Mouse (Mus musculus) B cell, adult 2 months (primary cell): ENCODE data around the gene Il10ra.

ENCODE experiments used
- DNase-seq, 2 experiments: peaks; one replicate each; pipeline ENCODE4 v3.0.0; 2022

Il10ra gene

DNA sequence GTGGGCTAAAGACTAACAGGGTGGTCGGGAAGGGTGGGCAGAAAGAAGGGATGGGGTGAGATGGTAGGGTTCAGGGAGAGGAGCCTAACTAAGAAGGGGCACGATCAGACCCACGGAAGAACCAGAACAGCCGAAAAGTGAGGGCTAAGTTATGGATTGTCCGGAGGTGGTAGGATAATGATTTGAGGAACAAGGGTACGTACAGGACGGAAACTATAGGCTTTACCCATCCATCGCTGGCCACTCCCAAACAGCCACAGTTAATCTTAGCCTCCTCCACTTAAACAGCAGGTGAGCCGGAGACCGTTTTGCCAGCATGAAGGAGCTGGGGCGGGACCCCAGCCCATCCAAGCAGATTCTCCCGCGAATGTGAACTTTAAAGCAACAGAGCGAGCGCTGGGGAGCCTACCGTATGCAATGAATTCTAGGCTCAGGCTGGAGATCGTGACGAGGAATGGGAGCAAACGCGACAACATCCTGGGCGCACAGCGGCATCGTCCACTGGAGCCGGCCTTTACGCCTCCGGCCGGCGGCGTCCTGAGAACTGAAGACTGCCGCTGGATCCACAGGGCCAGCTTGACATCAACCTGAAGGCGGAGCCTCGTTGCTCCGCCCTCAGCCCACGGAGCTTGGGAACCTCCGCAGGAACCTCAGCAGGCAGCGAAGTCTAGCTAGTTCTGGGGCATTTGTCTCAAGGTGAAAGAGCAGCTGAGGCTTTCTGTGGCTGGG is at the start of gene Il10ra:
Gene Il10ra (minus strand): TSS at position 553 of the 729 bp plus-strand sequence.
- DNase-seq, result peak; percentile 70 to 72

DNA sequence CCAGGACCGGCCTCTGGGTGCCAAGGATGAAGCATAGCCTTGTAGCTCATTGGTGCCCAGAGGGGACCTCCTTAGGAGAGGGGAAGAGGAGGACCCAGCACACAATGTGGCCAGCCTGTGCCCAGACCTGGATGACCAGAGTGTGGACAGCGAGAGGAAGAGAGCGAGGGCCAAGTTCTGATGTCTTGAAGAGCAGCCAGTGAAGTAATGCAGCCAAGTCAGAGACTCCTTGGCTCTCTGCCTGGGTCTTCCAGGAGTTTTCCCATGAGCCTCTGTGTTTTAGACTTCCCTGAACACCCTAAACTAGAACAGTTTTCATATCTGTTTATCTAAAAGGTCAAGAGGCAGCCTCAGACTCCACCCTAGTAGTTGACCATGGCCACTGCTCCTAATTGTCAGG is 48.7 kb upstream of the Il10ra start:
- no peak for DNase-seq

DNA sequence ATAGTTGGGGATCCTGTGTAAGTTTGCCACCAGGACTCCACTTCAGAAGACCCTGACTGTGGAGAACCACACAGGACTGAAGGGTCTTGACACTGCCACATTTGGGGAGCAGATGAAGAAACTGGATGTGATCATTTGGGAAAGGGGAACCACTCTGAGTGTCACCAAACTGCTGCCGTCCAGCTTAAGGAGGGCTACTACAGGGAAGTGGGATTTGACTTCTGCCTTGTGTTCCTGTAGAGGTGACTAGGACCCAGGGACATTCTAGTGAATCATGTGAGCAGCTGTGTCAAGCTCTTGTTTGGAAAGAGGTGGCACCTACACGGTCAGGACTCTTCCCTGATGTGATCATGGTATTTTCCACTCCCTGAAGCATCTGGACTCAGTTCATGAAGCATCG is 45.0 kb upstream of the Il10ra start:
- DNase-seq, result no peak

DNA sequence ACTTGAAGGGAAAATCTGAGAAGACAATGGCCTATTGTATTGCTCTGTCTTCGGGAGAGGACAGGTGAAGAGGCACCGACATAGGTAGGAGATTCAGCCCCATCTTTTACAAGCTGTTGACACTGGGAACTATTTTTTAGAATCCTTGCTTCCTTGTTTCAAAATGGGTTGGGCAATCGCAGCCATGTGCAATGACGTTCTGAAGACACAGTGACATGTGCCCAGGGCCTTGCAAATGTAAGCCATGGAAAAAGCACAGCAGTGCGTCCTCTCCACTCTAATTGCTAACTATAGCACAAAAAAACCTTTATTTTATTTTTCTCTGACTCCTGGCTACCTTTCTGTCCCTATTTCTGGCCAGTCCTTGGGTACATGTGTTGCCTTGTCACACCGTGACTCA is 42.9 kb upstream of the Il10ra start:
- no peak for DNase-seq

DNA sequence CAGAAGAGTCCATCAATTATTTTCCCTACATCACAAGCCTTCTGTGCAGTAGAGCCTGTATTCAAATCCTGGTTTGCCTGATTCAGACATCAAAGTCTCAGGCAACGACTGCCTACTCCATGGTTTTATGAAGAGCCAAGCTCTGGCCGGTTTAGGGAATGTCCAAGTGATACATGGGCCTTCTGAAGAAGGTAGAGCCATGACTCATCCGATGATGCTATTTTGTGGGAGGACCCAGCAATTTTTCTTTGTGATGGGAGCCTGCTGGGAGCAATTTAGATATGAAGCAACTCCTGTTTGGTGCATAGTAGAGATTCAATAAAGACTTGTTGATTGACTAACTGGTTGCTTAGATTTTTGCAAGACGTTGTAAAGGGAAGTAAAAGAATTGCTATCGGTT is 39.6 kb upstream of the Il10ra start:
- DNase-seq, result no peak

DNA sequence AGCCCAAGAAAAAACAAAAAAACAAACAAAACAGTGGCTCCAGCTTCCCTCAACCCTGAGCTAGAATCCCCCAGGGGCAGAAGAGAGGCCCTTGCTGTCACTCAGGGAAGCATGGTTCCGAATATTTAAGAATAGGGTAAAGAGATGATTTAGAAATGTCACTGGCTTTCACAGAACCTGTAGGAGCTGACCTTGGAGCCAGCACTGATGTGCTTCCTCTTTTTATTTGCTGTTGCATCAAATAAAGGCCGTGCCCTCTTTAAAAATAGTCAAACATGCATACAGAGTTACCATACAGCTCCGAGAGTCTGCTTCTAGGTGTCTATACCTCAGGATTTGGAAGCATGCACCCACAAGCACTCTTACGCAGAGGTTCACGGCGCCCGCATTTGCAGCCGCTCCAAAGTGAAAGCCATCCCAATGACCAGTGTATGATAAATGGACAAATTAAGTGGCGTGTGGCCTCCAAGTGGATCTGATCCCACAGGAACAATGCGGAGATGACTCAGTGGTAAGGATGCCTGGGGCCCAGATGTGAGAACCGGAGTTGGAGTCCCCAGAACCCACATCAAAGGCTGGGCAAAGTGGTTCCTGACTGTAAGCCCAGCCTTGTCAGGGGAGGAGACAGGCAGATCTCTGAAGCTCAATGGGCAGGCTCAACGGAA is 37.9 kb upstream of the Il10ra start:
- DNase-seq, result no peak

DNA sequence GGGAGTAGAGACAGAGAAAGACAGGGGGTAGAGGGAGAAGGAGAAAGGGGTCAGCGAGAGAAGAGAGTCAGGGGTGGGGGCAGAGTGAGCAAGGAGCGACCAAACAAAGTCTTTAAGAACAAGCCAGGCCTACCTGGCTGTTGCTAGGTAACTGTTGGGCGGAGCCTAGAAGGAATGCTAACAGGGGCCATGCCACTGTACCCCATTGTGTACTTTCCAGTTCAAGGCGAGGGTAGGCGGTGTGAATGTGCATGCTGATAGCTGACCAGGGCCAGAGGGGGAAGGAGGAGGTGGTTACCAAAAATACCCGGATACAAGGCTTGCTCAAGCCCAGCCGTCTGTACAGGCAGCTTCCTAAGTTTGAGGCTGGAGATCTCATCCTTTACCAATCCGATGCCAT is 32.8 kb upstream of the Il10ra start:
- no peak for DNase-seq

DNA sequence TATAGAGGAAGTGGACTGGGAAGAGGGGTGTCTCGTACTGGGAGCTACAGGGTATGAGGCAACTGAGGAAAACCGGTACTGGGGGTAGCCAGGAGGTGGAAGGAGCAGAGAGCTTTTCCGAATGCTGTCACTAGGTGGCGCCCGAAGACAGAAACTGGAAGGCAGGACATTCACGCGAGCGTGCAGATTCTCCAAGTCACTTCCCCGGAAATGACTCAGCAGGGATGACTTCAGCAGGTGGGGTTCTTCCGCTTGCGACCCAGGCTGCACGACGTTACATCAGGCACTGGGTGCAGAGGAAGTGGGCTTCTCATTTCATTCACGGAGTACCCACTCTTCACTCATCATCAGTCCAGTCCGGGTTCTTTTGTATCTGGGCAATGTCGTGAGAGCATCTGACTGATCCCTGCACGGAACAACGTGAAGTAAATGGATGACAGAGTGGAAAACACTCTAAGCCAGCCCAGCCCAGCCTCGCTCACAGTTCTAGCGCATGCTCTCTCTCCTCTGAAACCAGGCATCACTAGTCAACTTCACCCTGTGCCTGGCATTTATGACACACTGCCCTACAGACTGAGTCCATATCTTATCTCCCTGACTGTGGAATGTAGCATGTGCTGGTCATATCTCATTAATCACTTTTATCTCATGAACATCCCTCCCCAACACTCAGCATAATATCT is 31.6 kb upstream of the Il10ra start:
- DNase-seq, result peak; percentile 95 to 96

DNA sequence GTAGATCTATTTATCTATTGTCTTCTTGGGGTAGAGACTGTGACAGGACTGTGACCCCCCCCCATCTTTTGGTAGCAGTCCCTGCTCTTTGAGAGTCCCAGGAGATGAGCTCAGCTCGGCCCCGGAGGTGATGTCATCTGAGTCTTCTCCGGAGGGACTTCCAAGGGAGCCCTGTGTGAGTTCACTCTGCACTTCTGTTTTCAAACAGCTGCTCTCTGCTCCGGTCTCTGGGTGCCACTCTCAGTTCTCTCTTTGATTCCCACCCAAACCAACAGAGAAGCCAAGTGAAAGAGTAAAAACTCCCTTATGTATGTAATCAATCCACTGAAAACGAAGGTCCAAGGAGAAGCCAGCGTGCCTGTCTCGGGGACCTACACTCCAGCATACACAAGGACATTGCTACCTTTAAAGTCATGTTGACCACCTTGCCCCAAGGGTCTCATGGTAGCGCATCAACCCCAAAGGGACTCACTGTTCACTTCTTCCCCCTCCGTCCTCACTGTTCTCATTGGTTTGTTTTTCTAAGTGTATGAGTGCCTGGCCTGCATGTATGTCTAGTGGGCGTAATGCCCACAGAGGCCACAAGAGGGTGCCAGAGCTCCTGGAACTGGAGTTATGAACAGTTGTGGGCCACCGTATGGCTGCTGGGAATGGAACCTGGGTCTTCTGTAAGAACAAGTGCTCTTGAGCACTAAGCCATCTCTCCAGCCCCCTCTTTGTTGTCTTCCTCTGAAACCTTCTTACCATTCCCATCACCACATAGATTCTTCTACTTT is 30.5 kb upstream of the Il10ra start:
- peak; percentile 86 for DNase-seq

DNA sequence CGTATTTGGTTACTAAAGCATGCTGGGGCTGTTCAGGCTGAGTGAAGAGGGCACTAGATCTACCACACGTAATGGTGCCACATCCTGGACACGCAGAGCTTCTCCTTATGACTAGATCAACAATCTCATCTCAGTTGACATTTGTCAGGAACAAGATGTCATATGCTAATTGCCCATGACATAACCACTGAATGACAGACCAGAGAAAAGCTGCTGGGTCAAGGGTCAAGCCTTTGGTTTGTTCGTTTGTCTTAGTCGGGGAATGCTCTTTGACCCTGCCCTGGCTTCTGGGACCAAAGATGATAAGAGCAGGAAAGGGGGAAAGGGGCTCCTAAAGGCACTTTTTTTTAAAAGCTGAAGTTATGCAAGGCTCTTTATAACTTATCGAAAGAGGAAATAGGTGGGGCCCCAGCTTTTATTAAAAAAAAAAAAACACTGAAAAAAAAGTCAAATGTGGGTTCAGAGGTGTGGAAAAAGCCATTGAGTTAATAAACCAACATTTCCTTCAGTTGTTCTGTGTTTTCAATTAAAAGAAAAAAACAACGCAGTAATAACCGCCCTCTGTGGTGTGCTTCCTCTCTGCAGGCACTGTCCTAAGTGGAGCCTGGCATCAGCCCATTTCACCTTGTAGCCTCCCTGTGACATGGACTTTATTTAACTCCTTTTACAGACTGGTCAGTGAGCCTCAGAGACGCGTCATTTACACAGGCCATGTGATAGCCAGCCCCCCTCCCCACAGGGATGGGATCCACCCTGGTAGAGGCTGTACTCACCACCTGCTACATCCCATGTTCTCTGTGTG is 25.5 kb upstream of the Il10ra start:
- peak; percentile 75 to 79 for DNase-seq

DNA sequence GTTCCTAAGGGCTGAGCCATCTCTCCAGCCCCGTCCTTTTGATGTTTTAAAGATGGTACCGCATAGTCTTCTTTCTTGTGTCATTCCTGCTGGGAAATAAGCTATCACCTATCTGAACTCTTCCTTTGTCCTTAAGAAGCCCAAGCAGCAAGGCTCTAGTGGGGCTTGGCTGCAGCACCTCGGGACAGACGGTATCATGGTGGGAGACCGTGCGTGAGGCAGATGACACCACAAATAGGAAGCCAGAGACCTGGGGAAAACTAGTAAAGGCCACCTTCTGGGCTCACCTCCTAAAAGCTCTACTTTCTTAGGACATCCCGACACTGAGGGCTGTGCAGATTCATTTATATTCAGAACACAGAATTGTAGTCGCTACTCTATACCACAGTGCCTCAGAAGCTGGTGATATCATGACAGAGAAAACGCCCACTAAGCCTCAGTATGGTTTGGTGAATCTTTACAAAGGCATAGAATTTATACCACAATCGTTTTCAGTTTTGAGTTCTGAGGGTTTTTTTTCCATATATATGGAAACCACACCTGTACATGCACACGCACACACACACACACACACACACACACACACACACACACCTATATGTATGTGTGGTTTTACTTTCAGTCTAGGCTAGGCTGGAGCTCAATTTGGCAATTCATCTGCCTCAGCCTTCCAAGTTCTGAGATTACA is 22.7 kb upstream of the Il10ra start:
- no peak for DNase-seq

DNA sequence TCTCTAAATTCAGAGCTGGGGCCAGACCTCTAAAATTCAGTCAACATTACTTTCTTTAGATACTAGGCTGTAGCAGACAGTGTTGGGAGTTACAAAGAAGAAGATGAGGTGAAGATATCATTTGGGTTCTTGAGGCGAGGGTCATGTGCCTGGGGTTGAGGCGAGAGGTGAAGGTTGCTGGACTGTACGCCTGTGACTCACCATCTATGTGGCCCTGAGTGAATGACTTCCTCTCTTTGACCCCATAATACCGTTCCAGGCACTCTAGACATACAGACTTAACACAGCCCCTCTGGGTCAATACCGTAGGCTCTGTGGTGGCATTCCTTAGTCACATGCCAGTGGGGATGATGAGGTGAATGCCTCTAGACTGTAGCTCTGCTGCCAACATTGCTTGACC is 13.5 kb upstream of the Il10ra start:
- DNase-seq, result no peak

DNA sequence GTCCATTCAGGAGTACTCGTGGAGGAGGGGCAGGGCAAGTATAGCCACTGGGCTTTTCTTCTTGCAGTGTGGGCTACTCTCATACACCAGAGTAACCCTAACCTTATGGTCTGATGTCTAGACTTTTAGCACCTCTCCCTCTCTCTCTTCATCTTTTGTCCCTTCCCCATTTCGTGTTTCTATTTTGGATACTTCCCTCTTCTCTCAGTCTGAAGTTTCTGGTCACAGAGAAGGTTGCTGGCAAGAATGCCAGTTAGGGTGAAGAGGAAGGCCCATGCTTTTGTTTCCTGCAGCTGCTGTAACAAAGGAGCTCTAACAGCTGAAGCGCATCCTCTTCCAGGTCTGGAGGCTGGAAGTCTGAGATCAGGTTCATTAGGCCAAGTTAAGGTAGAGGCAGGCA is 11.9 kb upstream of the Il10ra start:
- DNase-seq, result peak in 1 of 2 experiments; percentile 35

DNA sequence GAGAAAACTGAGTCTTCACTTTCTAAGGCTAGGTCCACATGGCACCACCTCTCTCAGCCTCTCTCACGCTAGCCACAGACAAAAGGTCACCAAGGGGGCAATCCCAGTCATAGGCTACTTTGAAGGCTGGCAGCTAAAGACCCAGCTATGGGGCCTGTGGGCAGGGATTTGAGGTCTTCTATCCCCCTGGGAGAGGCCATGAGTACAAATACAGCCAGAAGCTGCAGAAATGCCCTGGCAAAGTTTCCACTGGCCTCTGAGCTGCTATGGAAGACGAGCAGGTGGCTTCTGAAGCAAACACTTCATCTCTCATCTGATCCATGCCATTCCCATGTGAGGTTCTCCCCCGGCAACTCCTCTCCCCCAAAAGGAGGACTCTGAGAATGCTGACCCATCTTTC is 11.1 kb upstream of the Il10ra start:
- no peak for DNase-seq

DNA sequence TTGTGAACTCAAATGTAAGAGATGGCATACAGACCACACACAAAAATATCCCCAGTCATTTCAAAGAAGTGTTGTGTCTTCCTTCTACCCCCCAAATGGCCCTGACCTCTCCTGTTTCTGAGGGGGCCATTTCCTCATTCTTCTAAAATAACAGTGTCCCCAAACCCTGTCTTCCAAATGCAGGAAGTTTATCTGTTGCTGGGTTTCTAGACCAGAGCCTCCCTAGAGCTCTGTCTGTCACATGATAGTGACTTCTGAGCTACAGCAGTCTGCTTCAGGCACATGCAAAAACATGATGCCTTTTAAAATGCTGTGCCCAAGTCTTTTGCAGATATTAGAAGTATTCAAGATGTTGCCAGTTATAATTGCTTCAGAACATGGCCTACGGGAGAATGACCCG is 5.7 kb upstream of the Il10ra start:
- peak in 1 of 2 experiments; percentile 45 for DNase-seq

DNA sequence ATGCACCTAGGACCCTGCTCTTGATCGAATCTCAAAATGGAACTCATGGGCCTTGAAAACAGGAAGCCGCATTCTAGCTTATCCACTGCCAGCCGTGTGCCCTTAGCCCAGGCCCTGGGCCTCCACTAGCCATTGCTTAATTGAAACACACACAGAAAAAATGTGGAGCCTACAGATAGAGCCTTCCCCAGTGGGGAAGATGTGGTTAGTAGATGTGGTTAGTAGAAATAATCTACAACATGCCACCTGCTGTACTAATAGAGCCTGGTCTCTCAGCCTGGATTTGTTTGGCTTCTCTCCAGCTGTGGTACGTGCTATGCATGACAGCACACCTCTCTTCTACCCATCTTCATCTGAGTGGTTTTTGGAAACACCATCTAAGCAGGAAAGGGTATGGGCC is 5.3 kb upstream of the Il10ra start:
- DNase-seq, result peak; percentile 44 to 45

DNA sequence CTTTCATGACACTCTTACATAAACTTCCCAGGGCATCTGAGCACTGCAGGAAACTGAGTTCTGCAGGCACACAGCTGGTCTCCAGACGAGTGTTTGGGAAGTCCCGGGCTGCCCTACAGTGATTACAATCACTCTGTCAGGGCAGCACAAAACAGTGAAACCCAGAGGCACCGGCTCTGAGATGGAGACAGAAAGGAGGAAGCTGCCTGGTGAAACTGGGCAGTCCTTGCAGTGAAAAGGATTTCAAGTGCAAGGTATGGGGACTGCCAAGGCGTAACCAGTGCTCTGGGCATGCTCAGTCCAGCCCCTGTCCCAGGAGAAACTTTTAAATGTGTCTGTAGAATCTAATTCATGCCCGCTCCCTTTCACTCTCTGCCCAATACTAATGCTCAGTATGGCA is 3.3 kb upstream of the Il10ra start:
- DNase-seq, result peak; percentile 61

DNA sequence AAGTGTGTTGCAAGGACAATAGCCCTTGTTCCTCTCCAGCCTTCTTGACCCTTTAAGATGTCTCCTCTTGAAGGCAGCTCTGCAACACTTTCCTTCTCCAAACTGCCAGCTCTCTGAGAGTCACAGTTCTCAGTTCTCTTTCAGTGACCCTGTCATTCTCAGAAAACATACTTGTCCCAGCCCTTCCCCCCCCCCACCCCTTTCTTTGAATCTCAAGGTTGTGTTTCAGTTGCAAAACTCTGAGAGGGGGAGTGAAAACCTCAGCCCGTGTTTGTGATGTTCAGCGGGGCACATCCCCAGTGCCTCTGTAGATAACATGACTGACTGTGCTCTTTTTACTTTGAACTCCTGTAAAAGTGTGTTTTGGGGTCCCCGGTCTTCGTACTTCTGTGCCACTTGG is 870 bp downstream of the Il10ra start:
- DNase-seq, result no peak

DNA sequence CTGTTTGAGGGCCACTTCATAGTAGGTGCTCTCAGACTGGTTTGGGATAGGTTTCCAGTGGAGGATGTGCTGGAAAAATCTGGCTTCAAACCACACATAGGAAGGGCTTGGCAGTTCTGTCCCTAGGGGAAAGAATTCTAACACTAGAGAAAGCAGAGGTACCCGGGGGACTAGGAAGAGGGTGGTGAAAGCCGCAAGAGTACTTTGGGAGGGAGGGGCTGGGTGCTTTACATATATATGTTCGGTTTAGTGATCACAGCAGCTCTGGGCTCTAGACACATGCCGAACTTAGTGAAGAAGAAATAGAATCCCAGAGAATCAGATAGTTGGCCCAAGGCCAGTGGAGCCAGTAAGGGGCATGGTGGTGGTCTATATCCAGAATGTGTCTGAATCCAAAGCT is 1.9 kb downstream of the Il10ra start:
- peak in 1 of 2 experiments; percentile 26 for DNase-seq

DNA sequence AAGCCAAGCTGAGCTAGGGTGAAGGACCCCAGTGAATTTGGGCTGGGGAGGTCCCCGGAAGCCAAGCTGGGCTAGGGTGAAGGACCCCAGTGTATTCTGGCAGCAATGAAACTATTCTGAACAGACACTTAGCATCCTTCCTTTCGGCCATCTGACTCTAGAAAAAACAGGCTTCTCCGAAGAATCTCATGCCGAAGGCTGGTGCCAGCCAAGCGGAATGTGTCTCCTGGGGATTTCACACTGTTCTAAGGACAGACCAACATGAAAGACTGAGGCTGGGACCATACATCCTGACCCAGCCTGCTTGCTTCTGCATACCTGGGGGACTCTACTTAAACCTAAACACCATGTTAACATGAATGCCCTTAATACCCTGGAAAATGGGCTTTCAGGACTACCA is 7.1 kb downstream of the Il10ra start:
- no peak for DNase-seq

DNA sequence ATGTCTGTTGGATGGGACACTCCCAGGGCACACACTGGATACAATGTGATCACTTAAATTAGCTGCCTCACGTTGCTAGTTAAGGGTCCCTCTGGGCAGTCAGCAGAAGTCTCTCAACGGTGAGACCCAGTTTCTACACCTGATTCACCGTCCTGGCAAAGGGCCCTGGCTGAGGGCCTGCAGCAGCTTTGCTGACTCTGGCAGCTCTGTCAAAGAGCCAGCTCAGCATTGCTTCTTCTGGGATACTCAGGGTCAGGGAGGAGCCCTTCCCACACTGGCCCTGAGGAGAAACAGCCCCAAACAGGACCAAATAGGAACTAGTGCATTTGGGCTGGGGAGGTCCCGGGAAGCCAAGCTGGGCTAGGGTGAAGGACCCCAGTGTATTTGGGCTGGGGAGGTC is 7.5 kb downstream of the Il10ra start:
- DNase-seq, result no peak

DNA sequence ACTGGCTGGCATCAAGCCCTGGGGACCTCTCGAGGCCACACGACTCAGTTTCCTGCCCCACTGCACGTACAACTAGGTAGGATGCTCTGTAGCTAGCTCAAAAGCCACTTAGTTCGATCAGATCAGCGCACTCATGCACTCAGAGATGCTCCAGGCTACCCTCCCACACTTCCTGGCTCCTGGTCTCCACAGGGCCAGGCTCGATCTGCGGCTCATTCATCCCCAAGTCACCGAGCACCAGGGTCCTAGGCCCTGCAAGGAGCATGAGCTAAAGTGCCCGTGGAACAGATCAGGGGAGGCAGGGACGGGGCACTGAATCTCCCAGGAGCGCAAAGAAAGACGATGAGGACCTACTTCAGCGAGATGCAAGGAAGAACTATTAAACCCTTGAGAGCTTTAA is 9.9 kb downstream of the Il10ra start:
- no peak for DNase-seq
